Mouse (Mus musculus) layer of hippocampus, adult 18-20 months (tissue): Measurements from ENCODE around the gene H60c. TPM values are rescaled to one million over a fixed set of nuclear protein-coding genes. Genes with fewer than 3 reads are reported as not detected.
"Not testable (repeated sequence)": the region's sequence is repeated elsewhere in the genome, so short reads cannot be mapped to it uniquely, and the experiment has no call there.

Source experiments
- DNase-seq, 2 experiments: peaks; one replicate each; pipeline ENCODE4 v3.0.0; 2022; ENCODE audit warnings: low spot score in 2 of 2
- long read RNA-seq: library from polyadenylated mRNA; stranded (forward); transcript quantifications from one replicate; pipeline ENCODE4 v2.0.0, GENCODE M21; 2021
- total RNA-seq, 2 experiments: library from RNA; stranded (reverse); gene quantifications; 2 replicates each; pipeline ENCODE4 v1.2.3; 2021

Gene H60c
- total RNA-seq: not detected
- long read RNA-seq: 0 reads

DNA sequence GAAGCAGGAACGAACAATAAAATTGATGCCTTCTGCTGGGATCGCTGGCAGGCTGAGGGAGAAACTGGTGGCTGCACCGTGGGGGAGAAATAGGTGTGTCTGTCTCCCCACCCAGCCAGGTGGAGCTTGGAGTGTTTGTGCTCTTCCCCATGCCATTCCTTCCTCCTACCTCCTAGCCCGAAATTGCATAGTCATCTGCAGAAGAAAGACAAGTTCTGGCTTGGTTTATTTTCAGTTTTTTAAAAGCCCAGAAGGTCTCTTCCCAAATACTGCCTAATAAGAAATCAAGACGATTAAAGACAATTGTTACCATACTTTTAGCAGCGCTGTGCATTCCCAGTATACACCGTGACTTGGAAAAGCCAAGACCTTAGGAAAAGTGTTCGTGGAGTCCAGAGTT is at the start of gene H60c:
Gene H60c (minus strand): TSS at position 101 of the 400 bp plus-strand sequence.
- no peak for DNase-seq

DNA sequence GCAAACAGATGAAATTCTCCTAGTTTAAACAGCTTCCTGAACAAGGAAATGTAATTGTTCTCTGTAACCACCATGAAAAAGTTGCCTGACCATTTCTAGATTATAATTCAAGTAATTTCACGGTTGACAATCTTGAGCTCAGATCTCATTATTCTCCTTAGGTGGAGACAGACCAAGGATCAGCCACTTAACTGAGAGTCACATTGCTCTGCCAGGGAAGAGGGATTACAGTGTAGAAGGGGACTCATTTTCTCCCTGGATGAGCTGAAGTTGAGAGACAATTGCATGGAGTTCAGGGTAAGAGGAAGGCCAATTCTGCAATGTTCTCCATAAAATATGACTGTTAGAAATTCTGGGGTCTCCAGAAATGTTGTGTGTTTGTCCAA is 41.2 kb upstream of the H60c start:
- DNase-seq: no peak

DNA sequence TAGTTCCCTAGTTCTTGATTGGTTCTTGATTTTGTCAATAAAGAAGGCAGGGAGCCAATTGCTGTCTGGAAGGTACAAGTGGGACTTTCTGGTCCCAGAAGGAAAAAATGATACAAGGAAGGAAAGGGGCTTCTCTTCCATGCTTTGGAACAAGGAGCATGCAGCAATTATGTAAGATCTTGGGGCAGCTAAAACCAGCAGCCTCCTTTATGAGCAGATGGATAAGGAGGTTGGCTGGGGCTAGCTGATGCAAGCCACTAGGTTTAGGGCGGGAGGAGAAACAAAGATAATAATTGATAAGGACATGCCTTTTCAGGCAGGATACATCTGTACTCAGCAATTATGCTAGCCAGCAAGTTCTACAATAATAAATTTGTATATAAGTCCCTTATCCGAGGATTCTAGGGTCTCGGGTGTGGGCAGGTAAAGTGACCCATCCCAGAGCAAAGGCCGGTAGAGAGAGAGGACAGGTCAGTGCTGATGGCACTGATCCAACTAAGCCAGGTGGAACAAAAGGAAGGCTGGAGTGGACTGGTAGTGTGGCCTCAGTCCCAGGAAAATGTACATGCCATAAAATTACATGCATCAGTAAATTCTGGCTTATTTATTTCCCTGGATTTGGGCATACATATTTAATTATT is 40.7 kb upstream of the H60c start:
- no peak for DNase-seq

DNA sequence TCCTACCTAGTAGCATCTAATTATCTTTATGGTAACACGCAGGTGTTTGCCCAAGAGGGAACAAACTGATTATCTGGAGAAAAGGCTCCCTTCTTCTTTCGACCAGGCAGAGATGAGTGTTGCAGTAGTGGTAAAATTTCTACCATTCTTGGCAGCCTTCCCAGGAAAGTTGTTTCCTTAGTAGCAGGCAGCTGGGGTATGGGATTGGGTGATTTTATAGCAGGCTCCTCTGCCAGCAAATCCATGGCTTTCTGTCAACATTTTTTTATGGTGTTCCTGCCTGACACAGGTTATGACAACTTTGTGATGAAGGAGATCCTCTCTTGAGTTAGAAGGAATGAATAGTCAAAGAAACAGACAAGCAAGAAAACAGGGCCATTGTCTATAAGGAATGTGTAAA is 40.2 kb upstream of the H60c start:
- peak; percentile 39 to 61 for DNase-seq

DNA sequence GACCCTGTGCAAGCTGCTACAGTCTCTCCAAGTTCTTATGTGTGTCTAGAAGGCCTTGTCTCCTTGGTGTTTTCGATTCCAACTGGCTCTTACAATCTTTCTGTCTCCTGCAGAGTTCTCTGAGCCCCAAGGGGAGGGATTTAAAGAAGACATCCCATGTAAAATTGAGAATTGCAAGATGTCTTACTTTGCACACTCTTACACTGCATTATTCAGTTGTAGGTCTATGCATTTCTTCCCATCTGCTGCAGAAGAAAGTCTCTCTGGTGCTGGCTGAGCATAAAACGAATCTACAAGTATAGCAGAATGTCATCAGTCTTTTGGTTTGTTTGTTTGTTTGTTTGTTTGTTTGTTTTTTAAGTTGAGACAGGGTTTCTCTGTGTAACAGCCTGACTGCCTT is 26.4 kb upstream of the H60c start:
- DNase-seq: no peak

DNA sequence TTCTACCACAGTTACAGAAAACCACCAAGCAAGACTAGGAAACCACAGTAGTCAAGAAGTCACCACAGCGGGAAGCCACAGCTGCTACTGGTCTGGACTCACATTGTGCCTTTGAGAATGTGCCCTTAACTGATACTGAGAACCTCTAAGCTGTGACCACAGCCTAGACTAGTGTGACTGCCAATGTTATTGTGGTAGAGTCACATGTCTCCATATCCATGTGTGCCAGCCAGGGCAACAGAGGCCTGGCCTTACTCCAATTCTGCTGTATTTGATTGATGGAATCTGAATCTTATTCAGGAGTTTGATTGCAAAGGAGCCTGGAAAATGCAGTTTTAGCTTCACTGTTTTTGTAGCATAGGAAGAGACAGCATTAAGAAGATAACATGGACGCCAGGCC is 13.5 kb upstream of the H60c start:
- DNase-seq: no peak

DNA sequence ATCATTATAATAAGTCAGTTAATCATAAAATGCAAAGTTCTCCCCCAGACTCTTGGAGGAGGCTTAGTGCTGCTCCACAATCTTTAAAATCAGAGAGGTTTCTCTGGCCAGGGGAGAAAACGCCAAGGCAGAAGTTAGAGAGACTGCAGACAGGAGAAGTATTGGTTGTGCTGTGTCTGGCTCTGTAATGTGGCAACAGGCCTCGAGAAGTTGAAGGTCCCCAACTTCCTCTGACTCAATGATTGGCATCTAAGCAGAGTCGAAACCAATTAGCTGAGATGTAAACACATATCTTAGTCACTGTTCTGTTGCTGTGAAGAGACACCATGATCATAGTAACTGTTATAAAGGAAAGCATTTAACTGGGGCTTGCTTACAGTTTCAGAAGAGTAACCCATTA is 6.5 kb upstream of the H60c start:
- DNase-seq: no peak

DNA sequence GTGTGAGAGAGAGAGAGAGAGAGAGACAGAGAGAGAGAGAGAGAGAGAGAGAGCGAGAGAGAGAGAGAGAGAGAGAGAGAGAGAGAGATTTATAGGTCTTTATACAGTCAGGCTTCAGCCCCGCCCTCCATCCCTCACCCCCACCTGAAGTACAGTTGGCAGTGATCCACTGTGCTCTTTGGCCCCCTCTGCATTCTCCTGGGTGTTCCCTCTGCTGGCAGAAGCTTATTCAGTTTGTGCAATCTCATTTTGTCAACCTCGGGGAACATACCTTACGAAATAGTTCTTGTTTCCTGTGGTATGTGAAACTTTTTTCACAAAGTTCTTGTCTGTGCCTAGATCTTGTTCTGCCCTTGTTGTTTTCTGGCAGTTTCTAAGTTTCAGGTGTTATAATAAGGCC is 3.5 kb upstream of the H60c start:
- DNase-seq: no peak

DNA sequence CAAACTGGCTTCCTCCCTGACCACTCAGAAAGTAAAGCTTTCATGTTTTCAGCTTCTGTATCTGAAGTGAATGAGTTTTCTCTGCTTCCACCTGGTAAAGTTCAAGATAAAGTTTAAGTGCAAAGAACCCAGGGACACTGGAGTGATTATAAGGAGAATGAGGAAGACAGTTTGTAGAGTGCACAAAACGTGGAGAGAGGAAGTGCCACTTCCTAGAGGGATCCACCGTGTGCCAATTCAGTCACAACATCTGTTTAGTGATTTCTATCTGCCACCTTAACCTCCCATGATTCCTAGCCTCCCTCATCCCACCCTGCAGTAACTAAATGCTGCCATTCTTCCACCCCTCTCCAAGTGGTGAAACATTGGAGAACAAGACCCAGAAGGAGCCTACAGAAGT is 842 bp downstream of the H60c start:
- no peak for DNase-seq

DNA sequence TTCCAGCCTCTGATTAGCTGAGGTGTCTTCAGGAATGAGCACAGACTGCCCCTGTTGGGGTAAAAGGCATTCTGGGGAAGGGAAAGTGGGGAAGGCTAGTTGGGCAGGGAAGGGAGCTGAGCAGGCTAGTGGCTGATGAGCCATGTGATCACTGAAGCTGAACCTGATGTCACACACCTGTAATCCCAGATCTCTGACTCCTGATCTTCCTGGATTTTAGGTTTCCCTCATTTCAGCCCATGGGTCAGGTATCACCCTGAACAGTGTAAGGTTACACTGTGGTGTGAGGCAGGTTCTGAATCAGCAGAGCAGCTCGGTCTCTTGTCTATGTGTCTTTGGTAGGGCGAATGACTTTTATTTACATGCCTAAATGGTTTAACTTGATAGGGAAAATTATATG is 4.8 kb downstream of the H60c start:
- no peak for DNase-seq

DNA sequence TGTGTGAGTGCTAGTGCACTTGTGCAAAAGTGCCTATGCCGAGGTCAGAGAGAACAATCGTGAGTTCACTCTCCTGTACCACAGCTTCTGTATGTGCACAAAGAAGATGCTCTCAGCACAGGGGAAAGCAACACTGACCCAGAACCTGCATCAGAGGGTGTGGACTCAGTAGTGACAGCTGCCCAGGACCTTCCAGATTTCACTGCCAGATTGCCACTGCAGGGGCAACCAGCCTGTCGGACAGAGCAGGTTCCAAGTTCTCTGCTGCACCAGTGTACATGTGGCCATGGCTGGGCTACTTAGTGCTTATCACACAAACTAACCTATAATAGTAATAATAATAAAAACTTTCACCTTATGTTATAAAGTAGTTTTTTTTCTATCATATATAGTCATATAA is 10.2 kb downstream of the H60c start:
- no peak for DNase-seq

DNA sequence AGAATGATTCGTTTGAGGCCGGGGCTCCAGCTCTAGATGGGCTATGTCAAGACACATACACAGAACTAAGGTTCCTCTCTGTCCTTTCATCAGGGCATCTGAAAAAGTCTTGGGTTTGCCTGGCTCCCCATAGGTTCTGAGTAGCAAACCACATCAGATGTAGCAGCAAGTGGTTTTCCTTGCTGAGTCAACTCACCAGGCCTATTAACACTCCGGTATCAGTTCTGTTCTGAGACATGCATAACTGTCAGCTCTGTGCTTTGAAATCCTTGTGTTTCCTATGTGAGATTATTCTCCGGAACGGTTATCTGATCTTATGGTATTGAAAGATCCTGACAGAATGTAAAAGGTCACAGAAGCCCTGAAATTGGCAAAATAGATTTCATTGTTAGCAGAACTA is 29.1 kb downstream of the H60c start:
- not testable (repeated sequence) for DNase-seq

DNA sequence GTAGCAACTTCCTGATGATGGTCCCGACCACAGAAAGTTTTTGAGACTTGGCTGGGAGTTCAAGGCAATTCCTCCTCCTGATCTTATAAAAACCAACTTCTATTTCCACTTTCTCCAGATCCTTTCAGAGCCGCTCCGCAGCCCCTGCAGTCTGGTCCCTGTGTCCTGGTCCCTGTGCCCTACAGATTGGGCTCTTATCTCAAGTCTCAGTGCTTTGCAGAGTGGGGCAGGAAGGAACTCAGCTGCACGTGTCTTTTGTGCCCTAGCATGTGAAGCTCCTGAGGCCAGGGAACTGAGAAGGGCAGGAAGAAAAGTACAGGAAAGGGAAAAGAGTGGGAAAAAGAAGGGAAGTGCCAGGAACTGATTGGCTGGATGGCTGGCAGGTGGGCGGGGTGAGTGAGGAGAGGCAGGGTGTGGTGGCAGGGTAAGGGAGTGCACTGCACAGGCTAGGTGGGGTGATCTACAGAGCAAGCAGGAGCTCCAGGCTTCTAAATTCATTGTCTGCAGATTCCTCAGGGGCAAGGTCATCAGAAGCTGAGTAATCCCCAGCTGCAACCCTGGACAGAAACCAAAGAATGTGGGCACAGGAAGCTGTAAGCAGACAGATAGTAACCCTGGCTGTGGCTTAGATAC is 30.8 kb downstream of the H60c start:
- no peak for DNase-seq

DNA sequence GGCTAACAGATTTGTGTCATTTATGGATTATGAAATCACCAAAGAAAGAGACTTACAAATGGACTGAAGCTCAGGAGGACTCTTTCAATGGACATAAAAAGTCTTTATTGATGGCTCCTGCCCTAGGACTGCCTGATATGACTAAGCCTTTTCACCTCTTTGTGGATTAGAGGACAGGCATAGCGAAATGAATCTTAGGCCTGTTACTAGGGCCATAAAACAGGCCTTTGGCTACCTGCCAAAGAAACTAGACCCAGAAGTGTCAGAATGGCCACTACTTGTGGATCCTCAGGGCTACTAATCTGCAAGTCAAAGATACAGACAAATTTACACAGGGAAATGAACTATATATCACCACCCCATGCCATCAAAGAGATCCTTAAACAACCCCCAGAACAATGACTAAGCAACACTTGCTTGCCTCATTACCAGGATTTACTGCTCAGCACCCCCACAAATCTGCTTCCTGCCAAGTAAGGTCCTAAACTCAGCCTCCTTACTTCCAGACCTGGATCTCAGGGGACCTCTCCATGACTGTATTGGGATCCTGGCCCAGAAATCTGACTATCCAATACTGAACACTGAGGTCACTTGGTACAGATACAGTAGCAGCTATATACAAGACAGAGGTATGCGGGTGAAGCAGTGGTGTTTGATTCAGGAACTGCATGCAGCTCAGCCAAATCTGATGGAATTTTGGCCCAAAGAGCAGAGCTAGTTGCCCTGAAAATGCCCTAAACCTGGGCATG is 39.0 kb downstream of the H60c start:
- DNase-seq: no peak

Other genes starting within 250 kb of the H60c start
- 10 to 100 TPM; 15.7 to 16.6 TPM for gene Ppp1r14c, start 98.3 kb upstream of the H60c start, total RNA-seq